Mouse (Mus musculus) forebrain, embryonic 12.5 days (tissue): ENCODE data around the gene Zmynd19. TPM values are rescaled to one million over a fixed set of nuclear protein-coding genes. Genes with fewer than 3 reads are reported as not detected.
A peak's percentile ranks its signal among the peaks of the same experiment; 100 is the strongest.
"Not testable (repeated sequence)": the region's sequence is repeated elsewhere in the genome, so short reads cannot be mapped to it uniquely, and the experiment has no call there.

Source experiments
- ATAC-seq: fragments of 200-750 bp; cut with Nextera tagmentation; 2 replicates; pipeline ENCODE4 v1.8.0; 2017; ENCODE audit warnings: moderate TSS enrichment; ENCODE audit not compliant: low FRiP score
- H3K27ac ChIP-seq: fragments of 300-500 bp; sonication (generic); 2 replicates; pipeline ENCODE4 v1.5.1; 2016; ENCODE audit warnings: mild to moderate bottlenecking
- H3K27me3 ChIP-seq: fragments of 300-500 bp; sonication (generic); 2 replicates; pipeline ENCODE4 v1.6.1; 2016; ENCODE audit warnings: mild to moderate bottlenecking
- H3K36me3 ChIP-seq: fragments of 300-500 bp; sonication (generic); replicated peaks from 2 replicates; pipeline ENCODE4 v1.6.1; 2016; ENCODE audit warnings: mild to moderate bottlenecking
- H3K4me1 ChIP-seq: fragments of 300-500 bp; sonication (generic); 2 replicates; pipeline ENCODE4 v1.6.1; 2016
- H3K4me2 ChIP-seq: fragments of 300-500 bp; sonication (generic); 2 replicates; pipeline ENCODE4 v1.6.1; 2016; ENCODE audit warnings: mild to moderate bottlenecking, moderate library complexity
- H3K4me3 ChIP-seq: fragments of 300-500 bp; sonication (generic); replicated peaks from 2 replicates; pipeline ENCODE4 v1.5.1; 2016; ENCODE audit warnings: mild to moderate bottlenecking
- H3K9ac ChIP-seq: fragments of 300-500 bp; sonication (generic); 2 replicates; pipeline ENCODE4 v1.6.1; 2016; ENCODE audit warnings: mild to moderate bottlenecking
- H3K9me3 ChIP-seq: fragments of 300-500 bp; sonication (generic); 2 replicates; pipeline ENCODE4 v1.6.1; 2016
- WGBS: fragments of 180-500 bp; shearing (Covaris S2); methylation state at CpG from one replicate; pipeline ENCODE4 v1.1.7; 2016; 5-methylcytosine and 5-hydroxymethylcytosine counted together
- polyA plus RNA-seq: library from polyadenylated mRNA; unstranded; fragments of >200 nt; fragmentation: Nextera tagmentation; extraction: Ambion mirVana; gene quantifications from 2 replicates; pipeline ENCODE4 v1.2.1, GENCODE M21; 2016

Gene Zmynd19
- polyA plus RNA-seq, 1 experiment from 2014 or later, result 21.8 TPM

DNA sequence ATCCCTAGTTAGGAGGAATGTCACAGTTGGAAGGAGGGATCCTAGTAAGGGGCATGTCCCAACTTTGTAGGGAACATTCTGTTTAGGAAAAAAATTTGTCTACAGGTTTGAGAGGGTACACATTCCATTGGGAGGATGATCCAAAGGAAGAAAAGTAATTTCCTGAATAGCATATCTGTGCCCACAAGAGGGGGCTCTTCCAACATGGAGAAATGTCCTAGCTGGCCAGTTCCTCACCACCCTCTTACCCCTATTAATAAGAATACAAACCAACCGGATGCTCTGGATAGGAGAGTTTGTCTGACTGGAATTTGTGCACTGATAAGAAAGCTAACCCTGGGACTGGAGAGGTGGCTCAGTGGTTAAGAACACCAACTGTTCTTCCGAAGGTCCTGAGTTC, 26.0 kb upstream of the Zmynd19 start:
- ATAC-seq, result no peak
- Histone ChIP-seq H3K36me3 (no peaks in the 10 kb centered on the region), H3K27ac (no peak overlapping the region), H3K4me3 (no peak overlapping the region), H3K9ac (no peak overlapping the region), H3K4me2 (no peak overlapping the region), H3K9me3 (no peaks in the 10 kb centered on the region), H3K27me3 (no peaks in the 10 kb centered on the region), H3K4me1 (no peaks in the 10 kb centered on the region)
- 59% methylated on average over 2 of the region's 2 CpGs for WGBS

DNA sequence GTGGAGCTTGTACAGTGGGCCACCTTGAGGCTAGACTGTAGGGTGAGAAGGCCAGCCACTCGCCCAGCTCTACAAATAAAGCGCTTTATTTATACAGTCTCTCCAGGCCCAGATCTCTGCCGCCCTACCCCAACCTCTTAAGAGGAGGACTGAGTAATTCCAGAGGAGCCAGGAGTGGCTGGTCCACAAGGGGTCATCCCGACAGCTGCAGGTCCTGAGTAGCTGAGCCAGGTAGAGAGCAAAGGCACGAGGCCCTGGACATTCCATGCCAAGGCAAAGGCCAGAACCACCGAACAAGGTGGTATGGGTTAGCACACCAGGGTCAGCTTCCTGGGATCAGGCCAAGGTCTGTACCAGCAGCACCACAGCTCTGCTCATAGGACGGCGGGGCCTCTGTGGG, 24.3 kb upstream of the Zmynd19 start:
- WGBS, result 85% methylated on average over 8 of the region's 8 CpGs
- H3K4me3 ChIP-seq, result no peak overlapping the region
- no peak overlapping the region for H3K27ac ChIP-seq

DNA sequence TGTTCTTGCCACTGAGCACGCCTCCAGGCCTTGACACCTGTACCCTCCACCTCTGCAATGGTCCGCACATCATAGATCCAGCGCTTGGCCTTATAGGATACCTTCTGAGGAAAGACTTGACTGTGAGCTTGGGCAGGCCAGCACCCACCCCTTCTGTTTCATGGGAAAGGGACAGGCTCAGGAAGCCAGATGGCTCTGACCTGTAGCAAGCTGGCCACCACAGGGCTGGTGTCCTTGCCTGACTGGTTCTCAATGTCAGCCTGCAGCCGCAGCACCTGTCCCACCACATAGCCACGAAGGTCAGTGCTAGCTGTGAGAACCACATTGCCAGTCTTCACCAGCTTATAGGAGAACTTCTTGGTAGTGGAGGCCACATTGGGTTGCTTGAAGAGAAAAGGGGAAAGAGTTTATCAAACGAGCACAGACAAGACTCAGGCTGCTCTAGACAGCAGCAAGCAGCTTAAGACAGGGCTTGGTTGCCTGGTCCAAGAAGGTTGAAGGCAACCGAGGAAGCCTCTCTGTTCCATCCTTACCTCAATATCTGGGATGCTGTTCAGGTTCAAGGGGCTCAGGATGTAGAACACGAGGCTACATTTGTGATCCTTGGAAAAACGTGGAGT, 23.1 kb upstream of the Zmynd19 start:
- Histone ChIP-seq H3K9ac (no peak overlapping the region), H3K4me3 (no peak overlapping the region), H3K27ac (no peak overlapping the region), H3K27me3 (no peaks in the 10 kb centered on the region), H3K4me2 (no peak overlapping the region), H3K36me3 (no peaks in the 10 kb centered on the region), H3K4me1 (no peaks in the 10 kb centered on the region), H3K9me3 (no peaks in the 10 kb centered on the region)
- 84% methylated on average over 9 of the region's 9 CpGs for WGBS
- no peak for ATAC-seq

More for the DNA sequence above, 24.3 kb upstream of the Zmynd19 start:
- no peak overlapping the region for H3K9ac ChIP-seq
- no peak for ATAC-seq
- H3K9me3 ChIP-seq, result no peaks in the 10 kb centered on the region
- H3K4me1 ChIP-seq, result no peaks in the 10 kb centered on the region
- H3K4me2 ChIP-seq, result no peak overlapping the region
- H3K27me3 ChIP-seq, result no peaks in the 10 kb centered on the region
- H3K36me3 ChIP-seq, result no peaks in the 10 kb centered on the region

DNA sequence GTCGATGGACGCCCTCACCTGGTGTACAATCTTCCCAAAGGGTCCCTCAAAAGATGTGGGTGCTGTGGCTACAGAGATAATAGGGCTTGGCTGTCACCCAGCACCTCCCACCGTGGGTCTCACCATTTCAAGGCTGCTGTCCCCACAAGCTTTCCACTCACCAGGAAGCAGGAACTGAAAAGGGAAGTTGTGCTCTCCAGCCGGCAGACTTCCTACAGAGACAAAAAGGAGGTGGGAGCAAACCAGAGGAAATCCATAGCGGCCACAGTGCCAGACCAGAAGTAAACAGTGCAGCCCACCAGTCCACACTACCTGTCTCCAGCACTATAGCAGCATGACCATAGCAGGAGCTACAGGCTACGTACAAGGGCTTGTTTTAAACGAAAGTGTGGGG, 22.6 kb upstream of the Zmynd19 start:
- no peaks in the 10 kb centered on the region for H3K9me3 ChIP-seq
- H3K9ac ChIP-seq, result no peak overlapping the region
- H3K27me3 ChIP-seq, result no peaks in the 10 kb centered on the region
- no peak overlapping the region for H3K4me2 ChIP-seq
- WGBS, result 81% methylated on average over 7 of the region's 7 CpGs
- ATAC-seq, result no peak
- no peaks in the 10 kb centered on the region for H3K36me3 ChIP-seq
- H3K4me1 ChIP-seq, result no peaks in the 10 kb centered on the region
- H3K27ac ChIP-seq, result no peak overlapping the region
- no peak overlapping the region for H3K4me3 ChIP-seq

DNA sequence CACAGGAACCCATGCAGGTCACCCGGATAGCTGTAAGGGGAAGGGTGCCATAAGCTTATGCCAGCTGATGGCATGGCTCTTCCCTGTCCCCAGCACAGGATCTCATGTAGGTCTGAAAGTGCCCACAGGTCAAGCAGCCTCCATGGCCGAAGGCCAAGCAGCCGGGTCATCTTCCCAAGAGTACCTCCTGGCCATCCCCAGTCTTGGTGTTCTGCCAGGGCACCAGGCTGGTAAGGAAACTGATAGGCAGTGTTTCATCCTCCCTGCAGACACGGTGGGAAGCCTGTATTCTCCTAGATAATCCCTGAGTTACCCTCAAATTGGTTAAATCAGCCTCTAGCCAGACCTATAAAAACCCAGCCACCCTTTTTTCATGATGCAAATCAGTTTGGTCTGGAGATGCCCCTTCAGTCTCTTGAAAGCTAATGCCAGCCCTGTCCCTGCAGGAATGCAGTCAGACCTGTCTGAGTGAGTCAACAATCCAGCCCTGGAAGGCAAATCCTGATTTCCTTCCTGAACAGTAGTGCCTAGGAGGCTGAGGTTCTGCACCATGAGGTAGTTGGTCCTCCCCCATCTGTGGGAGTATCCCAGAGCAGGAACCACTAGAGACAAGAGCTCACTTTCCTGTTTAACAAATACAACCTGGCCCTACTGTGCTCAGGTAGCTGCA, 21.6 kb upstream of the Zmynd19 start:
- 62% methylated on average over 4 of the region's 4 CpGs for WGBS
- Histone ChIP-seq H3K9ac (no peak overlapping the region), H3K4me3 (no peak overlapping the region), H3K4me1 (no peaks in the 10 kb centered on the region), H3K36me3 (no peaks in the 10 kb centered on the region), H3K4me2 (no peak overlapping the region), H3K27ac (no peak overlapping the region), H3K9me3 (no peaks in the 10 kb centered on the region), H3K27me3 (no peaks in the 10 kb centered on the region)
- ATAC-seq, result no peak

DNA sequence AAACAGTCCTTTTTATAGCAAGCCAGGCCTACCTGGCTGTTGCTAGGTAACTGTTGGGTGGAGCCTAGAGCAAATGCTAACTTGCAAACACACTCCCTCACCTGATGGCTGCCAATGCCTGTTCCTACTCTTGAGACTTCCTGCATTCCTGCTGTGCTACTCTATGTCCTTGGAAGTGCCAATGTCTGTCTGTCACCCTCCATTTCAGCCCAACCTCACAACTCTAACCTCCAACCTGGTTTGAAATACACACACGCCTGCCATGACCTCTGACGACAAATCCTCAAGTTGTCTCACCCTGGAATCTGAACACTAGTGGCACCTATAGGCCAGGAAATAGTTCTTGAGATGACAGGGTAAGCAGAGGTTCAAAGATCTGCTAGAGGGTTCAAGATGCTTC, 20.5 kb upstream of the Zmynd19 start:
- H3K36me3 ChIP-seq, result no peaks in the 10 kb centered on the region
- H3K4me2 ChIP-seq, result no peak overlapping the region
- H3K4me1 ChIP-seq, result peaks cover under 1% of the 10 kb centered on the region; the same call in 1 of the 2 replicates
- no peak overlapping the region for H3K27ac ChIP-seq
- ATAC-seq, result no peak
- H3K4me3 ChIP-seq, result no peak overlapping the region
- no peak overlapping the region for H3K9ac ChIP-seq
- 66% methylated on average over 2 of the region's 2 CpGs for WGBS
- no peaks in the 10 kb centered on the region for H3K9me3 ChIP-seq
- 0 out of 2 replicates have a peak, but pooled peaks cover 6% of the 10 kb centered on the region for H3K27me3 ChIP-seq

DNA sequence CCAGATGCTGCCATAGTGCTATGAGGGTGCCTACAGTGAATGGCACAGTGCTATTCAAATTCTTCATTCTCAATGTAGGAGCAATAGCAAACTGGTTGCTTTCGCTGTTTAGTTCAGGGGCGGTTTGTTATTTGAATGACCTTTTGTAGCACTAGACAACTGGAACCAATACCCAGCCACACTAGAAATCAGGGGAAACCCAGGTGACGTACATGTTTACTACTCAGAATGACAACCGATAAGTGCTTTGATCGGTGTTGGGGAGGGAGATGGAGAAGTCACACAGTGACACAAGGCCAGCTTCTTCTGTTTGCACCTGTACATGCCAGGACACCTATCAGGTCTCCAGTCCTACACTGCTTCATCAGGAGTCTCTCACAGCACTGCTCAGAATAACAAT, 20.0 kb upstream of the Zmynd19 start:
- ATAC-seq, result no peak
- Histone ChIP-seq H3K27ac (no peak overlapping the region), H3K4me3 (no peak overlapping the region), H3K4me1 (peaks cover 4% of the 10 kb centered on the region; the same call in 1 of the 2 replicates), H3K36me3 (no peaks in the 10 kb centered on the region), H3K9ac (no peak overlapping the region), H3K27me3 (peaks cover 6% of the 10 kb centered on the region; the same call in 1 of the 2 replicates), H3K9me3 (no peaks in the 10 kb centered on the region), H3K4me2 (no peak overlapping the region)
- WGBS, result 92% methylated on average over 5 of the region's 5 CpGs

DNA sequence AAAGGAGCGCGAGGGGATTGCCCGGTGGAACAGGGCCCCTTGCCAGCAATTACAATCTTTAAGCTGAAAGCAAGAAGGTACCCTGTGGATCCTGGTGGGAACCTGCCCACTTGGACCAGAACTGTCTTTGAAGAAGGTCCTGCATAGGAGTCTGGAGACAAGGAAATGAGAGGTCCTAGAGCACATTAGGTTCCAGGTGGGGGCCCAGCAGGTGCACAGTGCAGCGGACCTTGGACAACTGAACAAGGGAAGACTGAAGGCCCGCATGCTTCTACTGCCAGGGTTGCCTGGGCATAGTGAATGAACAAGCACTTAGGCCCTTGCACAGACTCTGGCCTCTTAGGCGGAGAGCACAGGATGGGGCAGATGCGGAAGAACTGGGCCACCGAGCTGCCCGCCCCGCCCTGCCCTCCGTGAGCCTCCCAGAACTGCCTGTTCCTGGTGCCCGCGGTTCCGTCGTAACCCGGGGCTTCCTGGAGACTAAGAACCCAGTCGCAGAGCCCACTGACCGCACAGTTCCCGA, 15.1 kb upstream of the Zmynd19 start:
- H3K4me3 ChIP-seq, result peak overlapping the region; percentile 61
- peaks cover 6% of the 10 kb centered on the region; the same call in 1 of the 2 replicates for H3K27me3 ChIP-seq
- H3K9me3 ChIP-seq, result no peaks in the 10 kb centered on the region
- H3K27ac ChIP-seq, result no peak overlapping the region
- H3K36me3 ChIP-seq, result no peaks in the 10 kb centered on the region
- WGBS, result 6% methylated on average over 19 of the region's 19 CpGs
- H3K4me2 ChIP-seq, result peak overlapping the region; percentile 95
- peaks cover 15% of the 10 kb centered on the region for H3K4me1 ChIP-seq
- ATAC-seq, result peak; percentile 69
- H3K9ac ChIP-seq, result peak overlapping the region; percentile 71

DNA sequence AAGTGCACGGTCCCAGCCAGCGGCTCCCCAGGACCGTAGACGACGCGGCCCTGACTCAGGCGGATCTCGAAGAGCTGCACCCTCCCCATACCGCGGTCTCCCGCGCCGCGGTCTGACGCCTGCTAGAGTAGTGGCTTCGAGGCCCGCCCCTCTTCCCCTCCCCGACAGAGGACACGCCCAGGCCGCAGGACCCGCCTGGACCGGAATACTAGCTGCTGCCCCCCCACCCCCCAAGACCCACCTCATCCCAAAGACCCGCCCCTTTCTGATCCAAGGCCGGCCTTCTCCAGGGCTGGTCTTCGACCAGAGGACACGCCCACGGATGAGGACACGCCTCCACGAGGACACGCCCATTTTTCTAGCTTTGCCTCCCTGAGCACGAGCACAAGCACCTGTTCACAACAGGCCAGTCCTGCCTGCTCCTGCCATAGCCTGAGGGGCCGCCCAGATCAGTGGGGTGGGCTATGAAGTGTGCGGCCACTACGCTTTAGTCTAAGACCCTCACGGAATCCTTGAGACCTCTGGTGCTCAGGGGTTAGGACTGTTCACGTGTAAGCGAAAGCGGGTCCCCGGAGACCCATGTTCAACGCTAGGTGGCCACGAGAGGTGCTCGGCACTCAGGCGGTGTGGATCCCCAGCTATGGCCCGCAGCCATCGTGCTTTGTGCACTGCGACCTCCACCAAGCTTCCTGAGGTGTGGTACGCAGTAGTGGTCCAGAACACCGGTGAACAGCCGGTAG, 14.4 kb upstream of the Zmynd19 start, which contains the start of gene Arrdc1:
Gene Arrdc1 (minus strand): TSS at position 196 of the 740 bp plus-strand sequence.
- under 1% methylated on average over 47 of the region's 49 CpGs for WGBS
- peak; percentile 94 for ATAC-seq

DNA sequence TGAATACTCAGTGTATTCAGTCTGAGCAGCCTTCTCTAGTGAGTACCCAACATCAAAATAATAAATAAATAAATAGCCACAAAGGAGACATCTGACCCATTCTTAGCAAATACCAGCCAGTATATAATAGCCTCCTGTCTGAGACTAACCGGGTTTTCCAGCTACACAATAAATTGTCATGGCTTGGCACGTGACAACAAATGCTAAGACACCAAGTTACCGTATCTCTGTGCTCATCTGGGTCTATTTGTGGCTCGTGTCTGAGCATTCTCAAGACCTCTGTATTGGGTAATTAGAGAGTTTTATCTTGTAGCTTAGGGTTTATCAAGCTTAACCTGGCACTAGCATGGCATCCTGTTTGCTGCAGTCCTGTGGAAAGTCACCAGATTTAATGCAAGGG, 7.5 kb upstream of the Zmynd19 start:
- H3K4me1 ChIP-seq, result no peaks in the 10 kb centered on the region
- no peak overlapping the region for H3K27ac ChIP-seq
- no peaks in the 10 kb centered on the region for H3K9me3 ChIP-seq
- 81% methylated on average over 4 of the region's 4 CpGs for WGBS
- no peaks in the 10 kb centered on the region; the same call in 1 of the 2 replicates for H3K27me3 ChIP-seq
- H3K4me2 ChIP-seq, result no peak overlapping the region
- no peak overlapping the region for H3K9ac ChIP-seq
- H3K36me3 ChIP-seq, result no peaks in the 10 kb centered on the region
- no peak for ATAC-seq
- H3K4me3 ChIP-seq, result no peak overlapping the region

More for the DNA sequence above, 14.4 kb upstream of the Zmynd19 start, which contains the start of gene Arrdc1:
- no peaks in the 10 kb centered on the region for H3K36me3 ChIP-seq
- H3K9me3 ChIP-seq, result no peaks in the 10 kb centered on the region
- 0 out of 2 replicates have a peak within 1 kb of the TSS, but pooled peaks have one; percentile 38 for H3K27ac ChIP-seq
- H3K9ac ChIP-seq, result peak within 1 kb of the TSS; percentile 71
- H3K4me2 ChIP-seq, result peak within 1 kb of the TSS; percentile 95
- H3K27me3 ChIP-seq, result peaks cover 6% of the 10 kb centered on the region; the same call in 1 of the 2 replicates
- peaks cover 15% of the 10 kb centered on the region for H3K4me1 ChIP-seq
- H3K4me3 ChIP-seq, result peak within 1 kb of the TSS; percentile 61

DNA sequence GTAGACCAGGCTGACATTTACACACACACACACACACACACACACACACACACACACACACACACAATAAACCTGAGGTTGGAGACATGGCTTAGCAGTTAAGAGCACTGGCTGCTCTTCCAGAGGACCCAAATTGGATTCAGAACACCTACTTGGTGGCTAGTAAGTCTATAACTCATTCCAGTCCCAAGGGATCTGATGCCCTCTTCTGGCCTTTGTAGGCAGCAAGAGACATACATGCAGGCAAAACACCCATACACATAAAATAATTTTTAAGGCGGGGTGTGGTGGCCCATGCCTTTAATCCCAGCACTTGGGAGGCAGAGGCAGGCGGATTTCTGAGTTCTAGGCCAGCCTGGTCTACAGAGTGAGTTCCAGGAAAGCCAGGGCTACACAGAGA, 5.3 kb upstream of the Zmynd19 start:
- not testable (repeated sequence) for ATAC-seq, H3K4me2 ChIP-seq, H3K4me1 ChIP-seq, H3K36me3 ChIP-seq, H3K9me3 ChIP-seq, H3K4me3 ChIP-seq, H3K27me3 ChIP-seq, H3K9ac ChIP-seq, H3K27ac ChIP-seq
- WGBS, result 44% methylated on average over 2 of the region's 2 CpGs

DNA sequence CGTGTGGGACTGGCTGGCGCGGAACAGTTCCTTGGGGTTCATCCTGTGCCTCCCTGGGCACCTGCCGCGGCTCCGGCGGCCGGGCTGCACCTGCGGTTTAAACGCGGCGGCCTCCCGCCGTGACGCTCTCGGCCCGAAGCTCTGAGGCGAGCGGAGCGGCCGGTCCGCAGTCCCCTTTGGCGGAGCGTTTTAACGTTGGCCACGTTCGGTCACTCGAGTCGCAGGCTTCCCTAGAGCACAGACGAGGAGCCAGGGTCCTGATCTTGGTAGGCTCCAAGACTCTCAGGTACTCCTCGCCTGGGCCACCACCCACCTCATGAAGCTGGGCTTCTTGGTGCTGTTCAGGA, 570 bp downstream of the Zmynd19 start:
- H3K36me3 ChIP-seq, result peaks cover 35% of the 10 kb centered on the region
- H3K4me1 ChIP-seq, result peaks cover 16% of the 10 kb centered on the region
- no peaks in the 10 kb centered on the region for H3K9me3 ChIP-seq
- peaks cover 6% of the 10 kb centered on the region for H3K27me3 ChIP-seq
- H3K4me3 ChIP-seq, result peak overlapping the region; percentile 98
- WGBS, result under 1% methylated on average over 31 of the region's 31 CpGs
- peak overlapping the region; percentile 95 for H3K4me2 ChIP-seq
- H3K9ac ChIP-seq, result peak overlapping the region; percentile 95
- peak overlapping the region; percentile 74 for H3K27ac ChIP-seq
- ATAC-seq, result 0 out of 2 replicates have a peak, but pooled peaks have one; percentile 14
